Mouse (Mus musculus) bone marrow macrophage, adult 2 months (primary cell): ENCODE data around the gene Por.

Experiments
- CTCF ChIP-seq: IDR thresholded peaks from 2 replicates; pipeline ENCODE4 v1.5.1; 2012; ENCODE audit warnings: low read depth, mild to moderate bottlenecking, low read length, moderate library complexity
- POLR2A ChIP-seq: IDR thresholded peaks from 2 replicates; pipeline ENCODE4 v1.6.1; 2012; ENCODE audit warnings: mild to moderate bottlenecking, low read depth, low read length, borderline replicate concordance

DNA sequence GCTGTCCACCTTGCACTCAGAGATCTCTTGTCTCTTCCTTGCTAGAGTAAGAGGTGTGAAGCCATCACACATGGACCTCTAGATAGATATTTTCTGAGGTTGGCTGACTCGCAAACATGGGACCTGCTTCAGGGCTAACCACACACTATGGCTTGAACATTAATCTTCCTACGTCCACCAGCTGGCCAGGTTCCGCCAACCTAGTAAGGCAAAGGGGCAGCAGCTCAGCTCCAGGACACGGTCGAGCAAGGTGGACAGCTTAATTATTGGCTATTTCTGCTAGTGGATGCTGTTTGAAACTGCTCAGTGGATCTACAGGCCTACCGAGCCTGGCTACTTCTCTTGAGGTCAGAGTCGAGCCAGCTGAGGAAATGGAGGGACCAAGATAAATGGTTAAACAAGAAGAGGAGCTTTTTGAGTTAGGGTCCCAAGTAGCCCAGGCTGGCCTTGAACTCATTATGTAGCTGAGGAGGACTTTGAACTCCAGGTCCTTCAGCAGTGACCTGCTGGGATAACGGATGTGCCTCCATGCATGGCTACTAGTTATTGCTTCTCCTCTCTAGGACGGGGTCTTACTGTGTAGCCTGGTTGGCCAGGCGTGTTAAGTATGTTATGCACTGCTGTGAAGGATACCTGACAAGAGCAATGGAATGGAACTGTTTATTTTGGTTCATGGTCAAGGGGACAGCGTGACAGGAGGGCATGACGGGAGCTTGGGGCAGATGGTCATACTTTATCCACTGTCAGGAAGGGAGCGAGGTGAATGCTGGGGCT, 41.9 kb downstream of the Por start:
- TF ChIP-seq CTCF (no peak), POLR2A (no peak)
